13 mouse cellular contexts compared by ENCODE assay signal in the genomic region with DNA sequence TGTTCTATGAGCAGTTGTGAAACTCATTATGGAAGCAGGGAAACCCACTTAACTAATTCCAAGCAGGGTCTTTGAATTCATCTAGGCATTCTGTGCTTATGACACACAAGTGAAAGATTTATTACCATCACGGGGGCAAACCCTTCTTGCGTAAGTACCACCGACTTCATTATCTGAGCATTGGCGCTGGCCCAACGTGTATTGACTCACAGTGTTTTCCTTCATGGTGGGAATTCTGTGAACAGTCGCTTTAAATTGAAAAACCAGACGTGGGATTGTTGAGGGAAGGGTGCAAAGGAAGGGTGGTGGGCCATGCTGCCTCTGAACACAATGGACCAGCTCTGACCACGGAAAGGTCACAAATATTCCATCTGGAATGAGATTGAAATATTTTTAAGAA. TPM values are rescaled to one million over a fixed set of nuclear protein-coding genes. Genes with fewer than 3 reads are reported as not detected.
DNase-seq lines count a peak whose midpoint lies in the region; ATAC-seq and TF ChIP-seq lines count a peak whose summit lies in the region.
"Had no signal": no experiment of that assay in that cellular context is flagged by ENCODE, and none has a peak within 500 bp of the region (broad histone marks: within the 10 kb centered on the region; RNA-seq: fewer than 3 reads in every experiment).

No protein-coding gene starts in this region.

- no peak for ATAC-seq in heart, embryonic 11.5 days (replicated peaks; ENCODE audit: insufficient number of reproducible peaks, low FRiP score, low TSS enrichment)

- TF ChIP-seq EP300 in heart, adult 2 months (IDR thresholded peaks at IDR 0.05; ENCODE audit: insufficient read depth, low read depth, low read length), result peak; percentile 60; the same call in 1 of the 2 replicates

- TF ChIP-seq POLR2A in heart, adult 2 months (IDR thresholded peaks at IDR 0.05; ENCODE audit: insufficient read depth, low read depth, low read length), result no peak

- peak; percentile 21 to 46 for DNase-seq in heart, adult 2 months
- peak; percentile 71 for DNase-seq in 3T3-L1 (ENCODE audit: low read depth, low spot score)
- DNase-seq in adrenal gland, postnatal 10 days, result peak; percentile 67
- DNase-seq in heart, postnatal 25 days (ENCODE audit: low spot score), result peak; percentile 17
- DNase-seq in cerebellum, adult 11-12 months, result no peak
- no peak for DNase-seq in right cerebral cortex, postnatal 25 days
- DNase-seq in left cerebral cortex, postnatal 14 days (ENCODE audit: low spot score in 2 of 2), result no peak
- DNase-seq: cerebellum, adult 18-20 months; liver, embryonic 13.5 days had no signal

- TF ChIP-seq CTCF in heart, adult 2 months (IDR thresholded peaks at IDR 0.05), result no peak

- no peak overlapping the region for H3K9ac ChIP-seq in heart, adult 2 months (ENCODE audit: low read depth, low read length)
- no peak overlapping the region for H3K9ac ChIP-seq in heart, embryonic 11.5 days (ENCODE audit: low read depth, low read length)
- H3K9ac ChIP-seq: kidney, embryonic 15.5 days; liver, embryonic 13.5 days; midbrain, embryonic 12.5 days had no signal

- H3K4me3 ChIP-seq in heart, adult 2 months, result no peak overlapping the region
- no peak overlapping the region for H3K4me3 ChIP-seq in heart, embryonic 11.5 days (ENCODE audit: low read depth, low read length)
- H3K4me3 ChIP-seq: kidney, embryonic 15.5 days; left cerebral cortex, adult 2 months; liver, embryonic 13.5 days; midbrain, embryonic 12.5 days had no signal

- no peaks in the 10 kb centered on the region for H3K27me3 ChIP-seq in heart, adult 2 months (ENCODE audit: control insufficient read depth, insufficient read depth, low read length)
- H3K27me3 ChIP-seq in heart, embryonic 11.5 days (ENCODE audit: control insufficient read depth, insufficient read depth, low read length), result peaks cover 19% of the 10 kb centered on the region
- H3K27me3 ChIP-seq: kidney, embryonic 15.5 days had no signal

- peak overlapping the region; percentile 64 for H3K27ac ChIP-seq in heart, adult 2 months
- no peak overlapping the region for H3K27ac ChIP-seq in heart, embryonic 11.5 days (ENCODE audit: low read depth, low read length)
- H3K27ac ChIP-seq: kidney, embryonic 15.5 days; left cerebral cortex, adult 2 months; liver, embryonic 13.5 days; midbrain, embryonic 12.5 days had no signal

- peaks cover 4% of the 10 kb centered on the region for H3K4me1 ChIP-seq in heart, adult 2 months (ENCODE audit: control insufficient read depth, insufficient read depth, low read length)
- H3K4me1 ChIP-seq in heart, embryonic 11.5 days (ENCODE audit: control insufficient read depth, insufficient read depth, low read length), result no peaks in the 10 kb centered on the region
- H3K4me1 ChIP-seq: liver, embryonic 13.5 days had no signal

- H3K36me3 ChIP-seq in heart, adult 2 months (ENCODE audit: control insufficient read depth, insufficient read depth, low read length), result no peaks in the 10 kb centered on the region
- no peaks in the 10 kb centered on the region for H3K36me3 ChIP-seq in heart, embryonic 11.5 days (ENCODE audit: control insufficient read depth, insufficient read depth, low read length)
- H3K36me3 ChIP-seq: kidney, embryonic 15.5 days; liver, embryonic 13.5 days; midbrain, embryonic 12.5 days had no signal

- H3K9me3 ChIP-seq in heart, embryonic 11.5 days (replicated peaks; ENCODE audit: control insufficient read depth, low read length), result no peaks in the 10 kb centered on the region
- H3K9me3 ChIP-seq: kidney, embryonic 15.5 days; liver, embryonic 13.5 days; midbrain, embryonic 12.5 days had no signal

- H3K4me2 ChIP-seq in heart, embryonic 11.5 days, result no peak overlapping the region
- H3K4me2 ChIP-seq: kidney, embryonic 15.5 days; liver, embryonic 13.5 days; midbrain, embryonic 12.5 days had no signal

- 33% methylated on average over 8 of the region's 8 CpGs for WGBS in heart, adult 2 months
- 66% methylated on average over 8 of the region's 8 CpGs for WGBS in heart, embryonic 11.5 days (ENCODE audit: insufficient replicate concordance)

- no peaks in the 10 kb centered on the region for H3K79me2 ChIP-seq in heart, adult 2 months (replicated peaks; ENCODE audit: control insufficient read depth, insufficient read depth, low read length)

- intact Hi-C loops in heart, adult 2 months (cut with DNase I), result no loop called here
- intact Hi-C loops in heart, postnatal 25 days (cut with DNase I), result no loop called here
- intact Hi-C loops in left cerebral cortex, postnatal 14 days (cut with DNase I), result no loop called here

RNA-seq across cellular contexts. Expression of a gene that starts 55.9 kb away (rescaled TPM):
- total RNA-seq in heart, adult 2 months (2021), result under 1 TPM in 1 of 2 experiments, not detected in 1; 0.20 TPM
- polyA plus RNA-seq in heart, adult 2 months (2012; rRNA removed), result 0.32 and 0.43 TPM in 2 replicates
- polyA plus RNA-seq in heart, embryonic 11.5 days (2014; fragmentation: Nextera tagmentation; extraction: Ambion mirVana), result 1.2 TPM in 2 replicates
- total RNA-seq in adrenal gland, postnatal 10 days (2021), result 1 to 10 TPM in 1 of 2 experiments, under 1 TPM in 1; 0.91 to 1.2 TPM
- under 1 TPM in 1 of 2 experiments, not detected in 1; 0.16 TPM for total RNA-seq in heart, postnatal 25 days (2021)
- total RNA-seq in left cerebral cortex, postnatal 14 days (2021), result not detected
- total RNA-seq: left cerebral cortex, adult 2 months had no signal

Comparison
In these comparisons a context has a peak if more than half of its experiments do, and no peak if none do; other contexts are left out.
1. DNase-seq: peak in heart, adult 2 months (2 of 2), 3T3-L1 (single experiment), adrenal gland, postnatal 10 days (single experiment) and heart, postnatal 25 days (single experiment); none in cerebellum, adult 11-12 months (single experiment), right cerebral cortex, postnatal 25 days (single experiment) and left cerebral cortex, postnatal 14 days (0 of 2).